Mouse (Mus musculus) lung, postnatal 4 days (tissue): ENCODE results near the gene Bcas3.
A peak's percentile ranks its signal among the peaks of the same experiment; 100 is the strongest.

Source experiments
- DNase-seq, 2 experiments: peaks; one replicate each; pipeline ENCODE4 v3.0.0; 2021

Bcas3 gene

GRCm38 (mm10) chr11:85800380-85800779 lies 447.4 kb downstream of the Bcas3 start:
- DNase-seq = no peak

- DNase-seq = no peak
Observed at GRCm38 (mm10) chr11:85804048-85804447, 451.1 kb downstream of the Bcas3 start.

- peak in 1 of 2 experiments; percentile 44 for DNase-seq
Observed at GRCm38 (mm10) chr11:85805779-85806178, 452.8 kb downstream of the Bcas3 start.

GRCm38 (mm10) chr11:85807353-85807752 lies 454.4 kb downstream of the Bcas3 start:
- peak in 1 of 2 experiments; percentile 64 for DNase-seq

- DNase-seq = no peak
Observed at GRCm38 (mm10) chr11:85811229-85811628, 458.3 kb downstream of the Bcas3 start.

GRCm38 (mm10) chr11:85811676-85812075 lies 458.7 kb downstream of the Bcas3 start:
- no peak for DNase-seq

GRCm38 (mm10) chr11:85812201-85812966 lies 459.4 kb downstream of the Bcas3 start:
- DNase-seq = no peak

GRCm38 (mm10) chr11:85814678-85815077 lies 461.7 kb downstream of the Bcas3 start:
- no peak for DNase-seq

- no peak for DNase-seq
Observed at GRCm38 (mm10) chr11:85816471-85816870, 463.5 kb downstream of the Bcas3 start.

- peak in 1 of 2 experiments; percentile 47 for DNase-seq
Observed at GRCm38 (mm10) chr11:85818401-85818800, 465.4 kb downstream of the Bcas3 start.

GRCm38 (mm10) chr11:85820959-85821358 lies 468.0 kb downstream of the Bcas3 start:
- no peak for DNase-seq

GRCm38 (mm10) chr11:85821659-85822058 lies 468.7 kb downstream of the Bcas3 start:
- no peak for DNase-seq

GRCm38 (mm10) chr11:85823181-85823580 lies 470.2 kb downstream of the Bcas3 start:
- DNase-seq = peak; percentile 90 to 92

GRCm38 (mm10) chr11:85823794-85824193 lies 470.8 kb downstream of the Bcas3 start:
- no peak for DNase-seq

- DNase-seq = no peak
Observed at GRCm38 (mm10) chr11:85825031-85825430, 472.1 kb downstream of the Bcas3 start.

GRCm38 (mm10) chr11:85825823-85826222 lies 472.9 kb downstream of the Bcas3 start:
- no peak for DNase-seq

GRCm38 (mm10) chr11:85827342-85827741 lies 474.4 kb downstream of the Bcas3 start:
- peak in 1 of 2 experiments; percentile 45 for DNase-seq

GRCm38 (mm10) chr11:85828691-85829519 lies 475.9 kb downstream of the Bcas3 start:
- DNase-seq = peak; percentile 40 to 60

- peak; percentile 65 to 86 for DNase-seq
Observed at GRCm38 (mm10) chr11:85829520-85830440, 476.8 kb downstream of the Bcas3 start.

- DNase-seq = peak; percentile 69 to 76
Observed at GRCm38 (mm10) chr11:85830901-85831341, 478.0 kb downstream of the Bcas3 start.

- DNase-seq = peak; percentile 47 to 55
Observed at GRCm38 (mm10) chr11:85831656-85832230, 478.8 kb downstream of the Bcas3 start.

- peak; percentile 91 to 96 for DNase-seq
Observed at GRCm38 (mm10) chr11:85832231-85832924, 479.4 kb downstream of the Bcas3 start, which contains the start of gene Tbx2. Gene Tbx2, plus strand, starts transcription at chr11:85832551.
